Mouse (Mus musculus): Measurements from ENCODE around the gene Cachd1.

- TF ChIP-seq CTCF (IDR thresholded peaks at IDR 0.05; ENCODE audit: control insufficient read depth, insufficient read depth, low read length), result no peak
- no peak for TF ChIP-seq POLR2A (IDR thresholded peaks at IDR 0.05; ENCODE audit: borderline replicate concordance, control insufficient read depth, low read depth, low read length)
Measured at GRCm38 (mm10) chr4:101009092-101009491, 232.6 kb downstream of the Cachd1 start.
